Mouse (Mus musculus) olfactory bulb, adult 2 months (tissue): ENCODE measurements at regions not wholly inside any gene's neighbourhood (a gene's known extent, or its start where the extent isn't known, plus 50 kb on each side); places are given as distances from the start of the nearest gene placed in this dataset.

Source experiments
- CTCF ChIP-seq: fragments of 200-500 bp; IDR thresholded peaks from 2 replicates; pipeline ENCODE4 v1.5.1; 2012; ENCODE audit warnings: low read depth, mild to moderate bottlenecking, low read length, moderate library complexity; ENCODE audit not compliant: insufficient read depth
- POLR2A ChIP-seq: fragments of 200-500 bp; IDR thresholded peaks from 2 replicates; pipeline ENCODE4 v1.6.1; 2012; ENCODE audit warnings: mild to moderate bottlenecking, low read depth, low read length, moderate library complexity; ENCODE audit not compliant: insufficient read depth

DNA sequence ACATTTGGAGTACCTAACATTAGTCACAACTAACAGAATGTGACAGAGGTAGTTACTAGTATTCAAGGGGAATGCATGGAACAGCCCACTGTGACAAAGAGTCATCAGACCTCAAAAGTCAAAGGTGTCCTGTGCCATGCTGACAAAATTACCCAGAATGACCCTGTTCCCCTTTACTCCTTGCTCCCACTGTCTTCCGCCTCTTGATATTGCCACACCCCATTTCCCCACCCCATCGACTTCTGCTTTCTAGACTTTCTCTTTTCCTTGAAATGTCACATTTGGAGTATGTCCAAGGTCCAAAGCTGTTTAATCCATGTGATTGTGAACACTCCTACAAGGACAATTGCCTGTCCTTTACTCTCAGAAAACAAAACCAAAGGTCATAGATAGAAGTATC lies 115.2 kb downstream of the Dhx15 start:
- no peak for TF ChIP-seq POLR2A
- no peak for TF ChIP-seq CTCF
